Mouse (Mus musculus) intestine, postnatal 0 days (tissue): ENCODE measurements at regions not wholly inside any gene's neighbourhood (a gene's known extent, or its start where the extent isn't known, plus 50 kb on each side); places are given as distances from the start of the nearest gene placed in this dataset.

Experiments used
- ATAC-seq: fragments of 200-750 bp; cut with Nextera tagmentation; 2 replicates; pipeline ENCODE4 v1.8.0; 2017; ENCODE audit warnings: mild to moderate bottlenecking, moderate TSS enrichment, moderate library complexity
- H3K27ac ChIP-seq: fragments of 300-500 bp; sonication (generic); 2 replicates; pipeline ENCODE4 v1.5.1; 2014; ENCODE audit warnings: mild to moderate bottlenecking, low read depth, low read length, moderate library complexity
- H3K27me3 ChIP-seq: fragments of 300-500 bp; sonication (generic); replicated peaks from 2 replicates; pipeline ENCODE4 v1.6.1; 2014; ENCODE audit warnings: low read length, mixed read lengths; ENCODE audit not compliant: control insufficient read depth, insufficient read depth
- H3K36me3 ChIP-seq: fragments of 300-500 bp; sonication (generic); 2 replicates; pipeline ENCODE4 v1.6.1; 2014; ENCODE audit warnings: mild to moderate bottlenecking, moderate library complexity; ENCODE audit not compliant: control insufficient read depth, insufficient read depth
- H3K4me1 ChIP-seq: fragments of 300-500 bp; sonication (generic); replicated peaks from 2 replicates; pipeline ENCODE4 v1.6.1; 2014; ENCODE audit warnings: antibody characterized with exemption, low read length, mixed read lengths; ENCODE audit not compliant: control insufficient read depth, insufficient read depth
- H3K4me2 ChIP-seq: fragments of 300-500 bp; sonication (generic); replicated peaks from 2 replicates; pipeline ENCODE4 v1.6.1; 2014; ENCODE audit warnings: low read depth, mild to moderate bottlenecking, moderate library complexity
- H3K4me3 ChIP-seq: fragments of 300-500 bp; sonication (generic); 2 replicates; pipeline ENCODE4 v1.5.1; 2014; ENCODE audit warnings: low read depth, low read length
- H3K9ac ChIP-seq: fragments of 300-500 bp; sonication (generic); 2 replicates; pipeline ENCODE4 v1.6.1; 2014; ENCODE audit warnings: mild to moderate bottlenecking, low read depth, low read length
- H3K9me3 ChIP-seq: fragments of 300-500 bp; sonication (generic); 2 replicates; pipeline ENCODE4 v1.6.1; 2016; ENCODE audit warnings: mixed run types; ENCODE audit not compliant: control insufficient read depth
- CTCF ChIP-seq: sonication (generic); IDR thresholded peaks from 2 replicates; pipeline ENCODE4 v1.5.1; 2016; ENCODE audit warnings: low read depth, mild to moderate bottlenecking, control low read depth, antibody characterized with exemption, moderate library complexity
- WGBS: fragments of 180-500 bp; shearing (Covaris S2); extraction: QIAGEN DNeasy Blood & Tissue Kit; methylation state at CpG from one replicate; pipeline ENCODE4 v1.1.7; 2014; 5-methylcytosine and 5-hydroxymethylcytosine counted together

GRCm38 (mm10) chr1:69470614-69471250 lies 216.3 kb downstream of the Ikzf2 start:
- Histone ChIP-seq H3K36me3 (no peaks in the 10 kb centered on the region), H3K9ac (no peak overlapping the region), H3K4me3 (no peak overlapping the region), H3K27me3 (no peaks in the 10 kb centered on the region), H3K4me2 (no peak overlapping the region), H3K4me1 (no peaks in the 10 kb centered on the region), H3K27ac (no peak overlapping the region), H3K9me3 (no peaks in the 10 kb centered on the region)
- TF ChIP-seq CTCF: no peak
- WGBS: 43% methylated on average over 4 of the region's 4 CpGs
- 0 out of 2 replicates have a peak, but pooled peaks have one; percentile 54 for ATAC-seq

- no peaks in the 10 kb centered on the region for H3K4me1 ChIP-seq
- no peak for TF ChIP-seq CTCF
- no peaks in the 10 kb centered on the region for H3K36me3 ChIP-seq
- no peak overlapping the region for H3K4me2 ChIP-seq
- no peak overlapping the region for H3K27ac ChIP-seq
- H3K9ac ChIP-seq: no peak overlapping the region
- peak; percentile 67 for ATAC-seq
- no peak overlapping the region for H3K4me3 ChIP-seq
- no peaks in the 10 kb centered on the region for H3K9me3 ChIP-seq
- no peaks in the 10 kb centered on the region for H3K27me3 ChIP-seq
- 63% methylated on average over 8 of the region's 8 CpGs for WGBS
These were observed 217.7 kb downstream of the Ikzf2 start for GRCm38 (mm10) chr1:69469158-69469901.

GRCm38 (mm10) chr1:69466534-69467275 lies 220.3 kb downstream of the Ikzf2 start:
- 29% methylated on average over 5 of the region's 5 CpGs for WGBS
- no peak for ATAC-seq
- no peak overlapping the region for H3K27ac ChIP-seq
- no peaks in the 10 kb centered on the region for H3K9me3 ChIP-seq
- no peak for TF ChIP-seq CTCF
- no peak overlapping the region for H3K9ac ChIP-seq
- H3K4me3 ChIP-seq: no peak overlapping the region
- H3K36me3 ChIP-seq: no peaks in the 10 kb centered on the region
- H3K27me3 ChIP-seq: no peaks in the 10 kb centered on the region
- H3K4me1 ChIP-seq: no peaks in the 10 kb centered on the region
- H3K4me2 ChIP-seq: no peak overlapping the region

GRCm38 (mm10) chr1:69461191-69461590 lies 225.9 kb downstream of the Ikzf2 start:
- no peak for TF ChIP-seq CTCF
- Histone ChIP-seq H3K4me1 (no peaks in the 10 kb centered on the region), H3K36me3 (no peaks in the 10 kb centered on the region), H3K9me3 (no peaks in the 10 kb centered on the region), H3K27ac (no peak overlapping the region), H3K27me3 (no peaks in the 10 kb centered on the region), H3K9ac (no peak overlapping the region), H3K4me2 (no peak overlapping the region), H3K4me3 (no peak overlapping the region)
- ATAC-seq: no peak
- 83% methylated on average over 3 of the region's 3 CpGs for WGBS

- no peaks in the 10 kb centered on the region for H3K9me3 ChIP-seq
- no peaks in the 10 kb centered on the region for H3K4me1 ChIP-seq
- H3K36me3 ChIP-seq: no peaks in the 10 kb centered on the region
- H3K4me2 ChIP-seq: no peak overlapping the region
- no peaks in the 10 kb centered on the region for H3K27me3 ChIP-seq
- H3K9ac ChIP-seq: no peak overlapping the region
- no peak for TF ChIP-seq CTCF
- no peak overlapping the region for H3K27ac ChIP-seq
- H3K4me3 ChIP-seq: no peak overlapping the region
- no peak for ATAC-seq
These were observed 227.1 kb downstream of the Ikzf2 start for GRCm38 (mm10) chr1:69459899-69460298.

GRCm38 (mm10) chr1:69457471-69457870 lies 229.6 kb downstream of the Ikzf2 start:
- Histone ChIP-seq H3K9ac (no peak overlapping the region), H3K27me3 (no peaks in the 10 kb centered on the region), H3K4me3 (no peak overlapping the region), H3K4me1 (no peaks in the 10 kb centered on the region), H3K4me2 (no peak overlapping the region), H3K36me3 (no peaks in the 10 kb centered on the region), H3K9me3 (no peaks in the 10 kb centered on the region), H3K27ac (no peak overlapping the region)
- TF ChIP-seq CTCF: no peak
- ATAC-seq: peak; percentile 75
